Mouse (Mus musculus) hindbrain, embryonic 16.5 days (tissue): ENCODE measurements at regions not wholly inside any gene's neighbourhood (a gene's known extent, or its start where the extent isn't known, plus 50 kb on each side); places are given as distances from the start of the nearest gene placed in this dataset.
A peak's percentile ranks its signal among the peaks of the same experiment; 100 is the strongest.

Experiments used
- ATAC-seq: fragments of 200-750 bp; cut with Nextera tagmentation; 2 replicates; pipeline ENCODE4 v1.8.0; 2017; ENCODE audit warnings: moderate TSS enrichment, moderate library complexity
- H3K27ac ChIP-seq: fragments of 300-500 bp; sonication (generic); 2 replicates; pipeline ENCODE4 v1.5.1; 2014; ENCODE audit warnings: low read depth, mild to moderate bottlenecking, control low read depth, low read length, moderate library complexity
- H3K27me3 ChIP-seq: fragments of 300-500 bp; sonication (generic); replicated peaks from 2 replicates; pipeline ENCODE4 v1.6.1; 2014; ENCODE audit warnings: low read length; ENCODE audit not compliant: control insufficient read depth, insufficient read depth
- H3K36me3 ChIP-seq: fragments of 300-500 bp; sonication (generic); 2 replicates; pipeline ENCODE4 v1.6.1; 2014; ENCODE audit warnings: mild to moderate bottlenecking, low read length, moderate library complexity, mixed read lengths; ENCODE audit not compliant: control insufficient read depth, insufficient read depth
- H3K4me1 ChIP-seq: fragments of 300-500 bp; sonication (generic); 2 replicates; pipeline ENCODE4 v1.6.1; 2014; ENCODE audit warnings: low read depth, low read length; ENCODE audit not compliant: control insufficient read depth, insufficient read depth
- H3K4me2 ChIP-seq: fragments of 300-500 bp; sonication (generic); 2 replicates; pipeline ENCODE4 v1.6.1; 2014; ENCODE audit warnings: mild to moderate bottlenecking, low read length, control low read depth, moderate library complexity
- H3K4me3 ChIP-seq: fragments of 300-500 bp; sonication (generic); 2 replicates; pipeline ENCODE4 v1.5.1; 2014; ENCODE audit warnings: mild to moderate bottlenecking, low read length, control low read depth, moderate library complexity
- H3K9ac ChIP-seq: fragments of 300-500 bp; sonication (generic); 2 replicates; pipeline ENCODE4 v1.6.1; 2014; ENCODE audit warnings: low read depth, mild to moderate bottlenecking, control low read depth, low read length, moderate library complexity
- H3K9me3 ChIP-seq: fragments of 300-500 bp; sonication (generic); 2 replicates; pipeline ENCODE4 v1.6.1; 2014; ENCODE audit warnings: mild to moderate bottlenecking, low read length, moderate library complexity; ENCODE audit not compliant: control insufficient read depth
- WGBS: fragments of 180-500 bp; shearing (Covaris S2); extraction: QIAGEN DNeasy Blood & Tissue Kit; methylation state at CpG from one replicate; pipeline ENCODE4 v1.1.7; 2014; 5-methylcytosine and 5-hydroxymethylcytosine counted together

DNA sequence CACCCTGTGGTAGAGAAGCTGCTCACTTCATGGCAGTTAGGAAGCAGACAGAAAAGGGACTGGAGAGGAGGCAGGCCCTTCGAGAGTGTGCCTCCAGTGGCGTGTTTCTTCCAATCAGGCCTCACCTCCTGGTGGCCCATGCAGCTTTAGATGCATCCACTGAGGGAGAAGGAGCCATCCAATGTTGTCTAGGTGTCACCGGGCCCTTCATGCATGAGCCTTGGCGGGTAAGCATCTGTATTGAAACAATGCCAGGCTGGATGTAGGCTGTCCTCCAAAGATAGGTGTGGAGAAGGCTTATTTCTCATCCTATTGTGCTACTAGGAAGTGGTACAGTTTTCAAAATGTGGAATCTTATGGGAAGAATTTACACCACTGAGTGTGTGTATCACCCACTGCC is 471.9 kb downstream of the Rps24 start:
- WGBS, result 83% methylated on average over 4 of the region's 4 CpGs

DNA sequence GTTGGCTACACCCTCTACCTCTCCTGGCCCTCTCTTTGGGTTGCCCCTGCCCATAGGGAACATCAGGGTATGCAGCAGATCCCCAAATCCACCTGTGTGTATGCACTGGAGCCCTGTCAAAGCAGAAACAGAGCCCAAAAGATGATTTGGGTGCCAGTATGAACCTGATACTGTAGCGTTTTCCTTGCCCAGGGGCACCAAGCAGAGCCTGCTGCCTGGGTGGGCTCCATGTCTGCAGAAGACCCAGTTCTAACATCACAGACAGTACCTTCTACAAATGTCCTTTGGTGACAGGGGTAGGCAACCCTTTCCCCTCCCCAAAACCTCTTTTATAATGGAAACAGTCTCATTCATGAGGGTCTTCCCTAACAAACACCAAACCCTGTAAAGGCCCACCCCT is 472.5 kb downstream of the Rps24 start:
- no peak for ATAC-seq
- no peak overlapping the region for H3K27ac ChIP-seq
- 56% methylated on average over 1 of the region's 1 CpGs for WGBS

More for the DNA sequence above, 471.9 kb downstream of the Rps24 start:
- no peak for ATAC-seq
- Histone ChIP-seq H3K27me3 (no peaks in the 10 kb centered on the region), H3K36me3 (no peaks in the 10 kb centered on the region), H3K9ac (no peak overlapping the region), H3K4me2 (no peak overlapping the region), H3K9me3 (no peaks in the 10 kb centered on the region), H3K4me3 (no peak overlapping the region), H3K27ac (no peak overlapping the region), H3K4me1 (peaks cover 8% of the 10 kb centered on the region; the same call in 1 of the 2 replicates)

GRCm38 (mm10) chr14:24960082-24960482 is 473.2 kb downstream of the Rps24 start:
- WGBS, result 23% methylated on average over 5 of the region's 5 CpGs
- Histone ChIP-seq H3K9ac (no peak overlapping the region), H3K4me3 (no peak overlapping the region), H3K4me1 (peaks cover 8% of the 10 kb centered on the region; the same call in 1 of the 2 replicates), H3K27me3 (no peaks in the 10 kb centered on the region), H3K36me3 (no peaks in the 10 kb centered on the region), H3K27ac (peak overlapping the region; percentile 65), H3K9me3 (no peaks in the 10 kb centered on the region), H3K4me2 (no peak overlapping the region)
- ATAC-seq, result peak; percentile 95

More for the DNA sequence above, 472.5 kb downstream of the Rps24 start:
- Histone ChIP-seq H3K9ac (no peak overlapping the region), H3K9me3 (no peaks in the 10 kb centered on the region), H3K4me1 (peaks cover 8% of the 10 kb centered on the region; the same call in 1 of the 2 replicates), H3K36me3 (no peaks in the 10 kb centered on the region), H3K27me3 (no peaks in the 10 kb centered on the region), H3K4me3 (no peak overlapping the region), H3K4me2 (no peak overlapping the region)

DNA sequence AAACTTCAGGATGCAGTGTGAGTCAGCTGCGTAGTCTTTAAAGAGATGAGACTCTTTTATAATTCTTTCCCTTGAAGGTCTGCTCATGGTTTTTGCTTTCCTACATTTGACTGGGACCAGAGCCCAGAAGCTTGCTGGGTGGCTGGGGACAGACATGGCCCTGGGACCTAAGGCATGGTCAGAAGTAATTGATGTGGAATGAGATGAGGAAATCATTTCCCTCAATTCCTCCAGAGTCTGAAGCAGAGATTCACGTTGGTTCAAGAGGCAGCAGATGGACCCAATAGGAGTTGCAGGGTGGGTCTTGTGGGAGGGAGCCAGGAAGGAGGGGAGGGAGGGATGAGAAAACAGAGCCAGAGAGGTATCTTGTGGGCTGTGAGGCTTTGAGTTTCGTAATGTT is 473.9 kb downstream of the Rps24 start:
- Histone ChIP-seq H3K9ac (no peak overlapping the region), H3K36me3 (no peaks in the 10 kb centered on the region), H3K4me1 (peaks cover 8% of the 10 kb centered on the region; the same call in 1 of the 2 replicates), H3K4me3 (no peak overlapping the region), H3K27ac (peak overlapping the region; percentile 65; the same call in 1 of the 2 replicates), H3K27me3 (no peaks in the 10 kb centered on the region), H3K9me3 (no peaks in the 10 kb centered on the region), H3K4me2 (no peak overlapping the region)
- WGBS, result 61% methylated on average over 3 of the region's 3 CpGs
- ATAC-seq, result no peak

GRCm38 (mm10) chr14:24961721-24962120 is 474.8 kb downstream of the Rps24 start:
- no peak for ATAC-seq
- H3K4me2 ChIP-seq, result no peak overlapping the region
- H3K4me3 ChIP-seq, result no peak overlapping the region
- no peaks in the 10 kb centered on the region for H3K36me3 ChIP-seq
- WGBS, result 86% methylated on average over 3 of the region's 3 CpGs
- no peak overlapping the region for H3K27ac ChIP-seq
- peaks cover 8% of the 10 kb centered on the region; the same call in 1 of the 2 replicates for H3K4me1 ChIP-seq
- no peak overlapping the region for H3K9ac ChIP-seq
- H3K27me3 ChIP-seq, result no peaks in the 10 kb centered on the region
- H3K9me3 ChIP-seq, result no peaks in the 10 kb centered on the region

DNA sequence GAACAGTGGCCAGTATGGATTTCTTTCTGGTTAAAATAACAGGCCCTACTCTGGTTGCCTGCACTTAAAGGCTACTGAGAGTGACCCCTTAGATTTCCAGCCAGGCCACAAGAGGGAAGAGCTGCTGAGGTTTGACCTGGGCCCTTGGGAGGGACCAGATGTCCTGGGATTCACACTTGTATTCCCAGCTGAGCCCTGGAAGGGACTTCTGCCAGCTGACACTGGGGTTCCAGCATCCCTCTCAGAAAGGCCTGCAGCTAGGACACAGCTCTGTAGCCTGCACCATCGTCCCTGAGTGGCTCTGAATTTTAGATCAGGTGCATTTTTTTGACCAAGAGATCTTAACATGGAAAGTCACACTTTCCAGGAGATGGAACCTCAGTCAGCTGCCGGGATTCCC is 482.7 kb downstream of the Rps24 start:
- Histone ChIP-seq H3K9ac (no peak overlapping the region), H3K9me3 (no peaks in the 10 kb centered on the region), H3K27ac (no peak overlapping the region), H3K27me3 (no peaks in the 10 kb centered on the region), H3K36me3 (no peaks in the 10 kb centered on the region), H3K4me2 (no peak overlapping the region), H3K4me1 (no peaks in the 10 kb centered on the region), H3K4me3 (no peak overlapping the region)
- WGBS, result 38% methylated on average over 2 of the region's 2 CpGs
- ATAC-seq, result no peak

- Histone ChIP-seq H3K4me1 (no peaks in the 10 kb centered on the region), H3K9me3 (no peaks in the 10 kb centered on the region), H3K27me3 (no peaks in the 10 kb centered on the region), H3K27ac (no peak overlapping the region), H3K4me3 (no peak overlapping the region), H3K9ac (no peak overlapping the region), H3K36me3 (no peaks in the 10 kb centered on the region), H3K4me2 (no peak overlapping the region)
- ATAC-seq, result no peak
- WGBS, result 85% methylated on average over 7 of the region's 7 CpGs
Measured at GRCm38 (mm10) chr14:24972357-24972756, 485.4 kb downstream of the Rps24 start.

DNA sequence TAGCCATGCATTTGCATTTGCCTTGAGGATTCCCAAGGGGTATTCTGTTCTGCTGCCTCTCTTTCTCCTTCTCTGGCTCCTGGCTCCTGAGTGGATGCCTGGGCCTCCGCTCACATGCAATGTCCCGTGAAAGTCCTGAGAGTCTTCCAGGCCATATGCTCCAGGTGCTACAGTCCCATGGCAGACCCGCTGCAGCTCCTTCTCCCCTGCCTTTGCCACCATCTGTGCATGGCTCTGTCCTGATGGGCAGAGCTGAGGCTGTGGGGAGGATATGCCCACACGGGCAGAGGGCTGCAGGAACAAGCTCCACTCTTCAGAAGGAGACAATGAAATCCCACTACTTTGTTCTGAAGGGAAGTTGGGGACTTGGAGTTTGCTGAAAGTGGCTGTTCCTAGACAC is 485.9 kb upstream of the Zmiz1 start:
- ATAC-seq, result peak; percentile 71
- peak overlapping the region; percentile 23; the same call in 1 of the 2 replicates for H3K27ac ChIP-seq
- no peaks in the 10 kb centered on the region for H3K36me3 ChIP-seq
- H3K27me3 ChIP-seq, result no peaks in the 10 kb centered on the region
- H3K9me3 ChIP-seq, result no peaks in the 10 kb centered on the region
- WGBS, result 58% methylated on average over 4 of the region's 4 CpGs
- no peak overlapping the region for H3K4me2 ChIP-seq
- no peaks in the 10 kb centered on the region for H3K4me1 ChIP-seq
- H3K9ac ChIP-seq, result no peak overlapping the region
- no peak overlapping the region for H3K4me3 ChIP-seq

DNA sequence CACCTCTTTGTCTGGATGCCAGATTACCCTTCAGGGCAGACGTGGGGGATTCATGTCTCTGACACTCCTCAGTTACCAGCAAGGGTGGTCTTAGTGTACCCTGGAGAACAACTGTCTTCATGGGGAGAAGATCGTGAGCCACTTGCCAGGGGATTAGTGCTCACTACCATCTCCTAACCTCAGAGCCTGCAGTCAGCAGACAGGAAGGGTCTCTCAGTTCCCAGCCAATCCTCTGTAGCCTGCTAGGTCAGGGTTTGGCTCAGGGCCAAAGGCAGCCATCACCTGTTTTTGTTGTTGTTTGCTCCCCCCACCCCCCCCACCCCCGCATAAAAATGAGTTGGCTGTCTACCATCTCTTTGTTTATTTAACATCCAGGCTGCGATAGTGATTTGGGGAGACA is 485.4 kb upstream of the Zmiz1 start:
- H3K27ac ChIP-seq, result no peak overlapping the region; the same call in 1 of the 2 replicates
- WGBS, result 52% methylated on average over 4 of the region's 4 CpGs
- no peaks in the 10 kb centered on the region for H3K9me3 ChIP-seq
- H3K4me3 ChIP-seq, result no peak overlapping the region
- no peak overlapping the region for H3K4me2 ChIP-seq
- H3K4me1 ChIP-seq, result no peaks in the 10 kb centered on the region
- no peaks in the 10 kb centered on the region for H3K27me3 ChIP-seq
- H3K36me3 ChIP-seq, result no peaks in the 10 kb centered on the region
- H3K9ac ChIP-seq, result no peak overlapping the region
- peak; percentile 45; the same call in 1 of the 2 replicates for ATAC-seq

DNA sequence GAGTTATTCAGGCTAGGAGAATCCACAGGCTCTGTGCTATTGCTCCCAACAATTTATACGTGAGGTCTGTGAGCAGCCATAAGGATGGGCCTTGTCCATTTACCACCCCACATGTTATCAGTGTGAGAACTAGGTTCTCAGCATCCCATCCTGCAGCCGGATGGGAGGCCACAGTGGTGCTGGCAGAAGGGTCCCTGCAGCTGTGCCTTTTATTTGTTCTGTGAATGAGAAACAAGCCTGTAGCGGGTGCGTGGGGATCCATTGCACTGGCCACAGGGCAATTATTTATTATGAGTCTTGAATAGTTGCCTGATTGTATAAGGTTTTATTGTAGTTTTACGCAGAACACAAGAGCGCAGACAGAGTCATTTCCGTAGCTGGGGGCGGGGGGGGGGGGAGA is 476.5 kb upstream of the Zmiz1 start:
- Histone ChIP-seq H3K27me3 (no peaks in the 10 kb centered on the region), H3K9ac (no peak overlapping the region), H3K9me3 (0 out of 2 replicates have a peak, but pooled peaks cover 2% of the 10 kb centered on the region), H3K4me3 (no peak overlapping the region), H3K27ac (no peak overlapping the region), H3K36me3 (no peaks in the 10 kb centered on the region), H3K4me2 (no peak overlapping the region), H3K4me1 (no peaks in the 10 kb centered on the region)
- no peak for ATAC-seq
- WGBS, result 55% methylated on average over 8 of the region's 8 CpGs
